Mouse (Mus musculus) c-Kit-positive CD71-positive TER-119-negative erythroid progenitor cells, embryonic 14.5 days (primary cell): ENCODE measurements around the gene Atp6v0b.

Experiments used
- DNase-seq: peaks from one replicate; pipeline ENCODE4 v3.0.0-alpha.2; 2013; ENCODE audit warnings: low read depth

Gene Atp6v0b

GRCm38 (mm10) chr4:117908834-117909453 is 21.8 kb upstream of the Atp6v0b start:
- no peak for DNase-seq

GRCm38 (mm10) chr4:117906196-117906595 is 19.1 kb upstream of the Atp6v0b start:
- DNase-seq, result no peak

GRCm38 (mm10) chr4:117904761-117905160 is 17.6 kb upstream of the Atp6v0b start:
- DNase-seq, result no peak

- no peak for DNase-seq
Measured at GRCm38 (mm10) chr4:117904094-117904493, 17.0 kb upstream of the Atp6v0b start.

GRCm38 (mm10) chr4:117898111-117898510 is 11.0 kb upstream of the Atp6v0b start:
- DNase-seq, result no peak

GRCm38 (mm10) chr4:117896031-117896430 is 8.9 kb upstream of the Atp6v0b start:
- DNase-seq, result no peak

- DNase-seq, result no peak
Measured at GRCm38 (mm10) chr4:117895339-117895738, 8.2 kb upstream of the Atp6v0b start.

- no peak for DNase-seq
Measured at GRCm38 (mm10) chr4:117894601-117895000, 7.5 kb upstream of the Atp6v0b start.

- peak; percentile 71 for DNase-seq
Measured at GRCm38 (mm10) chr4:117893376-117893775, 6.2 kb upstream of the Atp6v0b start.

- peak; percentile 86 for DNase-seq
Measured at GRCm38 (mm10) chr4:117891738-117892161, 4.6 kb upstream of the Atp6v0b start, which contains the start of gene Dph2. Gene Dph2, minus strand, starts transcription at chr4:117892032.

- DNase-seq, result no peak
Measured at GRCm38 (mm10) chr4:117890750-117891149, 3.6 kb upstream of the Atp6v0b start.

- no peak for DNase-seq
Measured at GRCm38 (mm10) chr4:117890031-117890430, 2.9 kb upstream of the Atp6v0b start.

GRCm38 (mm10) chr4:117889471-117889870 is 2.3 kb upstream of the Atp6v0b start:
- no peak for DNase-seq

- DNase-seq, result no peak
Measured at GRCm38 (mm10) chr4:117887920-117888319, 787 bp upstream of the Atp6v0b start.

- DNase-seq, result no peak
Measured at GRCm38 (mm10) chr4:117886644-117887043, 489 bp downstream of the Atp6v0b start.

GRCm38 (mm10) chr4:117885994-117886393 is 1.1 kb downstream of the Atp6v0b start:
- no peak for DNase-seq

GRCm38 (mm10) chr4:117885093-117885492 is 2.0 kb downstream of the Atp6v0b start:
- DNase-seq, result no peak

- DNase-seq, result no peak
Measured at GRCm38 (mm10) chr4:117884146-117884545, 3.0 kb downstream of the Atp6v0b start.

- DNase-seq, result no peak
Measured at GRCm38 (mm10) chr4:117882701-117883691, 4.1 kb downstream of the Atp6v0b start, which contains the start of gene B4galt2. Gene B4galt2, minus strand, starts transcription at chr4:117883487.

GRCm38 (mm10) chr4:117878703-117879102 is 8.4 kb downstream of the Atp6v0b start:
- no peak for DNase-seq

- no peak for DNase-seq
Measured at GRCm38 (mm10) chr4:117878301-117878700, 8.8 kb downstream of the Atp6v0b start.

GRCm38 (mm10) chr4:117873615-117874014 is 13.5 kb downstream of the Atp6v0b start:
- DNase-seq, result no peak

- DNase-seq, result no peak
Measured at GRCm38 (mm10) chr4:117872471-117872886, 14.7 kb downstream of the Atp6v0b start, which contains the start of gene Ccdc24. Gene Ccdc24, minus strand, starts transcription at chr4:117872557.
